Comparison of ENCODE assay signal across 15 mouse cellular contexts in the genomic region with DNA sequence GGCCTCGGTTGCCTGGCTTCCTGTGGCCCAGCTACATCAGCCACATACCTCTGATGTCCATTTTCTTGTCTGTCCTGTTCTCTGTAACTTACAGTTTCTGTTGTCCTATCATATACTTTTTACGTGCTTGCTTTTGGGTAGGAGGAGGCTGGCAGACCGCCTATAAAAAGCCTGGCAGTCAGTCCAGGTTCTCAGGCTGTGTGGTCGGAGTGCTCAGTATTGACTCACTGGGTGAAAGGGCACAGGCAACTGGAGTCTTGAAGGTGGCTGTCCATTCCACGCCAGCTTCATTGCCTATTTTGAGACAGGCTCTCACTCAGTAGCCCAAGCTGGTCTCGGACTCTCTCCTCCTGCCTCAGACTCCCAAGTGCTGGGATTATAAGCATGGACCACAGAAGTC. TPM values are rescaled to one million over a fixed set of nuclear protein-coding genes. Genes with fewer than 3 reads are reported as not detected.
DNase-seq lines count a peak whose midpoint lies in the region; ATAC-seq and TF ChIP-seq lines count a peak whose summit lies in the region.
"Had no signal": no experiment of that assay in that cellular context is flagged by ENCODE, and none has a peak within 500 bp of the region (broad histone marks: within the 10 kb centered on the region; RNA-seq: fewer than 3 reads in every experiment).

No protein-coding gene starts in this region.

- intact Hi-C loops in heart, adult 2 months (cut with DNase I): no loop called here
- intact Hi-C loops in heart, postnatal 25 days (cut with DNase I): no loop called here

- DNase-seq in heart, adult 2 months: peak; percentile 38 to 70
- no peak for DNase-seq in heart, postnatal 25 days (ENCODE audit: low spot score)
- DNase-seq in lung, postnatal 36 days: peak; percentile 46
- no peak for DNase-seq in lung, postnatal 14 days
- DNase-seq in fibroblast of lung, adult 2 months (ENCODE audit: low read depth): peak; percentile 22
- DNase-seq in layer of hippocampus, adult 2 months (ENCODE audit: low spot score in 2 of 2): no peak
- DNase-seq: cerebellum, adult 9-10 months; liver, postnatal 0 days; thymus, adult 2 months had no signal

- TF ChIP-seq EP300 in heart, adult 2 months (IDR thresholded peaks at IDR 0.05; ENCODE audit: insufficient read depth, low read depth, low read length): no peak

- no peaks in the 10 kb centered on the region for H3K36me3 ChIP-seq in heart, adult 2 months (ENCODE audit: control insufficient read depth, insufficient read depth, low read length)

- H3K9ac ChIP-seq in heart, adult 2 months (ENCODE audit: low read depth, low read length): no peak overlapping the region
- H3K9ac ChIP-seq: intestine, embryonic 15.5 days; liver, postnatal 0 days had no signal

- H3K4me3 ChIP-seq in heart, adult 2 months: no peak overlapping the region
- no peak overlapping the region for H3K4me3 ChIP-seq in layer of hippocampus, adult 2 months
- H3K4me3 ChIP-seq: forebrain, embryonic 10.5 days; hindbrain, embryonic 10.5 days; intestine, embryonic 15.5 days had no signal

- 41% methylated on average over 6 of the region's 6 CpGs for WGBS in heart, adult 2 months

- no peak for TF ChIP-seq CTCF in heart, adult 2 months (IDR thresholded peaks at IDR 0.05)
- TF ChIP-seq CTCF in layer of hippocampus, adult 2 months (conservative IDR thresholded peaks at IDR 0.05): no peak

- no peak for TF ChIP-seq POLR2A in heart, adult 2 months (IDR thresholded peaks at IDR 0.05; ENCODE audit: insufficient read depth, low read depth, low read length)

- no peaks in the 10 kb centered on the region for H3K79me2 ChIP-seq in heart, adult 2 months (replicated peaks; ENCODE audit: control insufficient read depth, insufficient read depth, low read length)

- H3K27me3 ChIP-seq in heart, adult 2 months (ENCODE audit: control insufficient read depth, insufficient read depth, low read length): no peaks in the 10 kb centered on the region
- H3K27me3 ChIP-seq: intestine, embryonic 15.5 days; Patski had no signal

- H3K27ac ChIP-seq in heart, adult 2 months: peak overlapping the region; percentile 71
- H3K27ac ChIP-seq in layer of hippocampus, adult 2 months: no peak overlapping the region
- H3K27ac ChIP-seq: forebrain, embryonic 10.5 days; hindbrain, embryonic 10.5 days; intestine, embryonic 15.5 days had no signal

- peaks cover 2% of the 10 kb centered on the region; the same call in 1 of the 2 replicates for H3K4me1 ChIP-seq in heart, adult 2 months (ENCODE audit: control insufficient read depth, insufficient read depth, low read length)
- H3K4me1 ChIP-seq: forebrain, embryonic 10.5 days; hindbrain, embryonic 10.5 days; intestine, embryonic 15.5 days had no signal

- no peak for ATAC-seq in erythroblast, adult 5-6 weeks (replicated peaks; ENCODE audit: low FRiP score, poor library complexity, severe bottlenecking)
- ATAC-seq: intestine, embryonic 15.5 days; liver, postnatal 0 days; Patski had no signal

RNA-seq across cellular contexts. Expression of gene Fbxo21, which starts 13.2 kb away (rescaled TPM):
- 10 to 100 TPM; 34.1 to 37.8 TPM for total RNA-seq in heart, adult 2 months (2021)
- polyA plus RNA-seq in heart, adult 2 months (2012; rRNA removed): 33.6 and 38.5 TPM in 2 replicates
- 10 to 100 TPM; 38.2 to 44.9 TPM for total RNA-seq in heart, postnatal 25 days (2021)
- 1.7 TPM in 1 of 2 replicates, not detected in the other for total RNA-seq in erythroblast, adult 5-6 weeks (2015; ENCODE audit: low replicate concordance)
- 0.98 and 2.0 TPM in 2 replicates for total RNA-seq in erythroblast, adult 5-6 weeks (2017; ENCODE audit: low replicate concordance)
- 100 to 1,000 TPM; 140 to 165 TPM for total RNA-seq in layer of hippocampus, adult 2 months (2021)

RNA-seq across cellular contexts. Expression of gene Tesc, which starts 37.8 kb away (rescaled TPM):
- total RNA-seq in heart, adult 2 months (2021): 100 to 1,000 TPM; 200 to 231 TPM
- polyA plus RNA-seq in heart, adult 2 months (2012; rRNA removed): 125 and 164 TPM in 2 replicates
- 100 to 1,000 TPM; 192 to 217 TPM for total RNA-seq in heart, postnatal 25 days (2021)
- total RNA-seq in erythroblast, adult 5-6 weeks (2015; ENCODE audit: low replicate concordance): 4.6 TPM in 1 of 2 replicates, not detected in the other
- 0.56 and 2.6 TPM in 2 replicates for total RNA-seq in erythroblast, adult 5-6 weeks (2017; ENCODE audit: low replicate concordance)
- total RNA-seq in layer of hippocampus, adult 2 months (2021): 10 to 100 TPM; 88.0 to 91.2 TPM
- total RNA-seq: megakaryocyte-erythroid progenitor cell, adult 5-6 weeks had no signal

Comparison
In these comparisons a context has a peak if more than half of its experiments do, and no peak if none do; other contexts are left out.
1. DNase-seq: peak in heart, adult 2 months (2 of 2), lung, postnatal 36 days (single experiment) and fibroblast of lung, adult 2 months (single experiment); none in heart, postnatal 25 days (single experiment), lung, postnatal 14 days (single experiment) and layer of hippocampus, adult 2 months (0 of 2).
2. RNA of gene Fbxo21, which starts 13.2 kb away (total RNA-seq): 140 to 165 TPM in layer of hippocampus, adult 2 months, 38.2 to 44.9 TPM in heart, postnatal 25 days and 34.1 to 37.8 TPM in heart, adult 2 months; 0.98 to 2.0 TPM in erythroblast, adult 5-6 weeks; every median in the first group is over 10 times any median in the second.
3. RNA of gene Tesc, which starts 37.8 kb away (total RNA-seq): 200 to 231 TPM in heart, adult 2 months, 192 to 217 TPM in heart, postnatal 25 days and 88.0 to 91.2 TPM in layer of hippocampus, adult 2 months; 0.56 to 4.6 TPM in erythroblast, adult 5-6 weeks; every median in the first group is over 10 times any median in the second.